Mouse (Mus musculus) fat pad, adult 2 months (tissue): ENCODE results near the gene Gm47841.

Source experiments
- DNase-seq: peaks from one replicate; pipeline ENCODE4 v3.0.0-alpha.2; 2011; ENCODE audit warnings: low read depth, low spot score; ENCODE audit errors: extremely low read depth

The Gm47841 gene

DNA sequence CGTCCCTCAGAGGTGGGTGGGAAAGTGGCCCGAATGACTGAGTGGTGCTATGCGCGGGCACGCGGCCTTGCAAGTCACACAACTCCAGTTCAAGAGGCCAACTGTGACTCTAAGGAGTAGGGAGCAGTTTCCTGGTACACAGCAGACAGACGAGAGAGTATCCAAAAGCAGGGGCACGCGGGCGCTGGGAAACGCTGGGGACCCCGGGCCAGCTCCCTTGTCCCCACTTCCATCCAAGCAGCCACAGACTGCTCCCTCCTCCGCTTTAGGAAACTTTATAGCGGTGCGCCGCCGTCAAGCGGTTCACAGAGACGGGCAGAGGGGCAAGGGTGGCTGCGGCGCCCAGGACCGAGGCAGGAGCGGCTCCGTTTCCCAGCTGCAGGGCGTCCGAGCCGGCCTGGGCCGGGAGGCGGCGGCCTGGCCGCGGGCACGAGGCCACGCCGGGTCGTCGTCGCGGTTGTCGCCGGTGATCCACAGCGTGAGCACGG lies 1.1 kb downstream of the Gm47841 start:
- no peak for DNase-seq

DNA sequence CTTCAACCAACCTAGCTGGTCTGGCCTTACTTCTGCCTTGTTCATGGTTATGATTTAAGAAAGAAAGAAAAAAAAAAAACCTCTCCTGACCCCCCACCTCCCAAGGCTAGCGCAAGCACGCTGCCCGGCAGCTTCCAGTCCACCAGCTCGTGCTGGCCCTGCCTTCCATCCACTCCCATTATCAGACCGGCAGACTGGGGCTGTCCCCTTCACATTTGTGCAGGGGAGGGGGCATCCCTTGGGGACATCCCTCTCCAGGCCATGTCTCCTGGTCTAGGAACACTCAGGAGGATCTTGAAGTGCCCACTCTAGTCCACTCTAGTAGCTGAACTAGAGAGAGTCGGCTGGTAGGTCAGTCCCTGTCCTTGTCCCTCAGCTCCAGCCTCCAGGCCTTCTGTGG lies 2.7 kb downstream of the Gm47841 start:
- DNase-seq, result no peak

DNA sequence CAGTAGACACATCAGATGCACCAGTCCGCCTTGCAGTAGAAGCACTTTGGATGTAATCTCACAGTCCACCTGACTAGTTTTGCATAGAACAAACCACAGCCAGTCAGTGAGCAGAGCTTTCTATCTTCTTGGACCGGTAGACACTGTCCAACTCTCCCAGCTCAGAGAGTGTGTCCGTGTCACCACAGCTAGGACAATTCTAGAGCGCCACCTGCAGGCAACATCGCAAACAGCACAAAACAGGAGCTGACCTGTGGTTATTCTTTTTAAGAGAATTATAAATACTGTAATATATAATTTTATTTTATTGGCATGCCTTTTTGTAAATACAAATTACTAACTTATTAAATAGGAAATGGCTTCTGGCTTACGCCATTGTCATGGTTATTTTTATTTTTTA lies 4.6 kb downstream of the Gm47841 start:
- no peak for DNase-seq

DNA sequence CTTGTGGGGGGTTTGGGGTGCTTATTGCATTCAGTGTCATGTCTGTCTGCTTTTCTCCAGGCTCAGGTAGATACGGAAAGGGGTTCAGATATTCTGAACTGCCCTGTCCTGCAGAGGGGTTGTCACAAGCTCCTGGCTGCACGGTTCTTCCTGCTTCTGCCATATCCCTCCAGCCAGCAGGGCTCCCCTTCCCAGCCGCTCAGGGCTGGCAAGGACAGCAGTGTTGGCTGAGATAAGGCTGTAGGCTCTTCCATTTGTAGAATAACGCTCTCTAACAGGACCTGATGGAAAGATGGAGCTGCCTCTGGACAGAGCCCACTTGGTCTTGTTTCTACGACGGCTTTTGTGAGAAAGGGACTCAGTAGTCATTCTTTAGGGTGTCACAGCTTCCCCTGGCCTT lies 5.2 kb downstream of the Gm47841 start:
- DNase-seq, result no peak

DNA sequence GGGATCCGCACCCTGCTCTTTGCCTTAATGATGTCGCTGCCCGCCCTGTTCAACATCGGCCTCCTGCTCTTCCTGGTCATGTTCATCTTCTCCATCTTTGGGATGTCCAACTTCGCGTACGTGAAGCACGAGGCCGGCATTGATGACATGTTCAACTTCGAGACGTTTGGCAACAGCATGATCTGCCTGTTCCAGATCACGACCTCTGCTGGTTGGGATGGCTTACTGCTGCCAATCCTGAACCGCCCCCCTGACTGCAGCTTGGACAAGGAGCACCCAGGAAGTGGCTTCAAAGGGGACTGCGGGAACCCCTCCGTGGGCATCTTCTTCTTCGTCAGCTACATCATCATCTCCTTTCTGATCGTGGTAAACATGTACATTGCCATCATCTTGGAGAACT lies 7.5 kb downstream of the Gm47841 start:
- DNase-seq, result no peak

DNA sequence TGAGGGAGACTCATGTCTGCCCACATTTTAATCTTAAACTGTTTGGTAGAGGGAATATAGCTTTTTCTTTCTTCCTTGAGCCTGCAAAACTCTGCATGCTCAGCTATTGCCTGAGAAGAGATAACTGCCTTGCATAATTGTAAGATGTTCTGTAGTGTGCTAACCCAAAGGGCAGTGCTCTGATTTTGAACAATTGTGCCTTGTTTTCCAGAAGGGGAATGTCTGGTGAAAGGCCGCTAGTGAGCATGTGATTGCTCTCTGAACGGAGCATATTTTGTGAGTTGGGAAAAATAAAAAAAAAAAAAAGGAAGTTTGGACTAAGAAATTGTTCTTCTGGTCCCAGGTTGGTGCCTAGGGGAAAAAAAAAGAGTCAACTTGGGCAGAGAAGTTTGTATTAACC lies 18.2 kb downstream of the Gm47841 start:
- no peak for DNase-seq

DNA sequence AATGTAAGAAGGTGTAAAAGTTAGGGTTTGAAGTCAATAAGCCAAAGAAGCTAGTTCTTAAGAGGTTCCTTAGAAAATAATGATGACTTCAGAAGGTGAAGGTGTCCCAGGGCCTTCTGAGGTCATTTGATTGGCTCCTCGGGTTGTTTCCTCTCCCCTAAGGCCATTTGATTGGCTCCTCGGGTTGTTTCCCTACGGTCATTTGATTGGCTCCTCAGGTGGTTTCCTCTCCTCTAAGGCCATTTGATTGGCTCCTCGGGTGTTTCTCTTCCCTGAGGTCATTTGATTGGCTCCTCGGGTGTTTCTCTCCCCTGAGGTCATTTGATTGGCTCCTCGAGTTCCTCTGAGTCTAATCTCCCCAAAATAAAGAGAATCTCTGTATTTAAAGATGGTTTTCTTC lies 35.8 kb downstream of the Gm47841 start:
- no peak for DNase-seq

DNA sequence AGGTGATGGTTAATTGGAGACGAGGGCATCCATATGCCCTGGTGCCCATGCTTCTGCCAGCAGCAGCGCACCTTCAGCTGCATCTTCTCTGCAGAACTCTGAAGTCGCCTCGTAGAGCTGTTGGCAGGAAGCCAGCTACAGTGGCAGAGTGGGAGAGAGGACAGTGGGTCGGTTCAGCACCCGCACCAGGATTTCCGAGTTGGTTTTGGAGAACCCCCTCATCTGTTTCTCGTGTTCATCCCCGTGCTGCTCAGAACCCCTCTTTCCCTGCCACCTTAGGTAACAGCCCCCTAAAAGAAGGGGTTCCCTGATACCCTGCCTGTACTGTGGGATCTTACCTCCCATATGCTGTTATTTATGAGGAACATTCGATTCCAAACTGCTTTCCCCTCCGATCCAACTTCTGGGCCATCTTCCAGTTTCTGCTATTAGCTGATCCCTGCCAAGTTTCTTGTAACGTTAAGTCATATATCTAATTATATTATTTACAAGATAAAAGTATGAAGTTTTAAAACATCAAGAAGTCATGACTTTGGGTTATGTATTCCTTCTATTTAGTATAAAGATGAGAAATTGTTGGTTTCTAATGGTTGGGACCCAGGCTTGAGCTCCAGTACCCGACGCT lies 38.7 kb downstream of the Gm47841 start:
- no peak for DNase-seq

DNA sequence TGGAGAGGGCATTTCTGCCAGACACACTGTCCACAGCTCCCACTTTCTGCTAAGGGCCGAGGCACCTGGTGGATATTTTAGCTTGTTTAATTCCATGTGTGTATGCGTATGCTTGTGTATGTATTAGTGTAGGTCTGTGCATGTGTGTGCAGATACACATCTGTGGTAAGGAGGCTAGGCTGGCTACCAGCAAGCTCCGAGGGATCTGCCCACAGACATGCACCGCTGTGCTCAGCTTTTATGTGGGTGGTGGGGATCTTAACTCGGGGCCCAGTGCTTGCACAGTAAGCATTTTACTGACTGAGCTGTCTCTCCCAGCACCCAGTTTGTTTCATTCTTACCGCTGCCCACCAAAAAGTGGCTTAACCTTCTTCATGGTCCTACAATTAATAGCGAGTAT lies 40.0 kb downstream of the Gm47841 start:
- no peak for DNase-seq

DNA sequence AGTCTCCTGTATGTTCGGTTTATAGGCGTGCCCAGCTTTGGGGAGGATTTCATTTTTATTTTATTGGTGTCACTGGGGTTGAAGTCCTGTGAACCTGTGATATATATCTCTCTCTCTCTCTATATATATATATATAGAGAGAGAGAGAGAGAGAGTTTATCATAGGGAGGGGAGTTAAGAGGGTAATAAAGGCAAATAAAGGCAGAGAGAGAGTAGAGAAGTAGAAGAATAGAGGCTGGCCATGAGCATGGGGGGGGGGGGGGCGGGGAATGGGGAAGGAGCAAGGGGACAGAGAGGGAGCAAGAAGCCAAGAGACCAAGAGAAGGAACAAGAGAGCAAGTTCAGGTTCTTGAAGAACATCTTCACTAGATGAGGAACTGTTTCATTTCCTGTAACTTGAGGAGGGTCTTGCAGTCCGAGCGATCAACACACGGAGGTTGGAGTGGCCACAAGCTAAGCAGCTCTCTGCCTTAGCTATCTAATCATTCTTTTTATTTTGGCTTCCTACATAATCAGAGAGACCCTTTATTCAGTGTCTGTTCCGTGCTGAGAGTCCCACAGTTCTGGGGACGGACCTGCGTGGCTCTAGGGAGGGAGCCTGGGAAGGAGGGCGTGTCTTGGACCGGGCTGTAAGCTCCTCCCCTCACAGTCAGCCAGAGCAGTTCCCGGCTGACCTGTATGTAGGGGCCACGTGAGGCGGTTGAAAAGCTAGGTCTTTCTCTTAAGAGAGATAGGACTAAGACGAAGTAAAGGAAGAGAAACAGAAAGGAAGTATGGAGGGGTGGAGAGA lies 40.8 kb downstream of the Gm47841 start:
- DNase-seq, result no peak

DNA sequence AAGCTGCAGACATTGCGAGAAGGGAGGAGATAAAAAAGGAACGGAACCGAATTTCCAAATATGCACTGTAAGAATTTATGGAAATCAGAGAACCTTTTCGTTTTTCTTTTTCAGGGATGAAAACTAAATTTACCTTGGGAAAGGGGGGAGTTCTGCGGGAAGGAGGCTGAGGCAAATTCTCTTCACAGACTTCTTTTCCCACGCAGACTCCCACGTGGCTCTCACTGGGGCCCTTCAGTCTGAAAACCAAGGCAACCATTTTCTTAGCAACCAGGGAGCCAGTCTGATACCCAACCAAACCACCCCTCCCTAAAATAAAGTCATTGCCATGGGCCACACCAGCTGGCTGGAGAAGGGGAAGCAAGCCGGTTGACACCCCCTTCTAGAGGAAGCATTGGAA lies 41.5 kb downstream of the Gm47841 start:
- no peak for DNase-seq

DNA sequence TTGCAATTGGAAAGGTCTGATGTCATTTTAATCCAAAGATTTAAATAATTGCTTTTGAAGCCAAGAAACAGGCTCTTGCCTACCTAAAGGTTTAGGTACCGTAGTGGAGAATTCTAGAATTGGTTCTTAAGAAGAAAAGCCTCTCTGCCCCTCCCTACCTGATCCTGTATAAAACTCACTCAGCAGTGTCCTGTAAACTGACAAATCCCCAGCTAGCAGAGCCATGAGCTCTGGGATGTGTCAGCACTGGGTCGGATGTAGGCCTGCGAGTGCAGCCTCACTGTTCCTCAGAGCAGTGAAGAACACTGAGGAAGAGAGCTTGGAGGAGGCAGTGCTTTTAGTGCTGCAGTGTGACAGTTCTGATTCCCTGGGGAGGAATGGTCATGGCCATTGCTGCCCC lies 42.7 kb downstream of the Gm47841 start:
- no peak for DNase-seq

DNA sequence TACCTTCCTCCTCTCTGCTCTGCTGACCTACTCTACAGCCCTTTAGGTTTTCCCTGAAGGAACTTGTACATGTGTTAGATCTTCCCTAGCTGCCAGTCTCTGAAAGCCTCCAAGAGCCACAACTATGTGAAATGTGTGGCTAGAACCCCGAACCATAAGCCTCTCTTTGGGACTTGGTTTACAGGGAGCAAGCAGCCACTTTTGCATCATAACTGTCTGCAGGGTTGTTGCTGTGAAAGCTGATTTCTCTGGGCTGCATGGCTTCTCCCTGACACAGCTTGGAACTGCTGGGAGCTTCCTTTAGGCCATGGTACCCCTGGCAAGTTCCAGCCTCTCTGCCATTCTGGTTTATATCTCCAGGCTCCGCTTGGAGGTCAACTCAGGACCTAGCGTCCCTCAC lies 44.7 kb downstream of the Gm47841 start:
- DNase-seq, result no peak

DNA sequence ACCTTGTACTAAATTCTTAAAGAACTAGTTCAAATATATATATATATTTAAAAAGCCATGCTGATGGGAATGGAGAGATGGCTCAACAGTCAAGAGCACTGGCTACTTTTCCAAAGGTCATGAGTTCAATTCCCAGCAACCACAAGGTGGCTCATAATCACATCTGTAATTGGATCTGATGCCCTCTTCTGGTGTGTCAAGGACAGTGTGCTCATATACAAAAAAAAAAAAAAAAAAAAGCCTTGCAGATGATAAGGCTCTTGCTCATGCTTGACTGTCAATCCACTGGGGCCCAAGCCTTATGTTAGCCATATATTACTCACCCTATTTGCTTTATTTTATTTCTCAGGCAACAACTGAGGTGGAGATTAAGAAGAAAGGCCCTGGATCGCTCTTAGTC lies 45.5 kb downstream of the Gm47841 start:
- DNase-seq, result no peak

DNA sequence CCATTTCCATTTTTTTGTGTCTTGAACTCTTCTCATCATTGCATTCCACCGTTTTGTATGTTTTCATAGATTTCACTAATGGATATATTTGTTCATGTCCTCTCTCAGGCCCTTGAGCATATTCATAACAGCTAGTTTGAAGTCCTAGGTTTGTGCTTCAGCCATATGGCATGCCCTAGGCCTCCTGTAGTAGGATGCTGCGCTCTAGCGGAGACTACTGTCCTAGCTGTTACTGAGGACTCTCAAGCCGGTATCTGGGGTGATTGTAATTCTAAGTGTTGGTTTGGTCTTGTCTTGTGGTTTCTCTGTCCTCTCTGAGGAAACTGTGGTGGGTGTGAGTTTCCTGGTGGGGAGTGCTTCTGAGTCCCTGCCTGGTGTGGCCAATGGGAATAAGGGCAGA lies 50.1 kb downstream of the Gm47841 start:
- DNase-seq, result no peak
